Mouse (Mus musculus) layer of hippocampus, adult 11-12 months (tissue): ENCODE measurements at regions not wholly inside any gene's neighbourhood (a gene's known extent, or its start where the extent isn't known, plus 50 kb on each side); places are given as distances from the start of the nearest gene placed in this dataset.
"Not testable (repeated sequence)": the region's sequence is repeated elsewhere in the genome, so short reads cannot be mapped to it uniquely, and the experiment has no call there.

Source experiments
- DNase-seq: peaks from one replicate; pipeline ENCODE4 v3.0.0; 2022; ENCODE audit warnings: low spot score

GRCm38 (mm10) chr8:24386462-24386861 lies 339.2 kb downstream of the Adam3 start:
- DNase-seq = peak; percentile 77

GRCm38 (mm10) chr8:24383963-24384435 lies 341.7 kb downstream of the Adam3 start:
- DNase-seq = no peak

- DNase-seq = no peak
Measured at GRCm38 (mm10) chr8:24383130-24383962, 342.3 kb downstream of the Adam3 start.

- DNase-seq = no peak
Measured at GRCm38 (mm10) chr8:24381666-24382253, 343.9 kb downstream of the Adam3 start.

GRCm38 (mm10) chr8:24378070-24378469 lies 347.6 kb downstream of the Adam3 start:
- DNase-seq = no peak

GRCm38 (mm10) chr8:24376846-24377245 lies 348.8 kb downstream of the Adam3 start:
- not testable (repeated sequence) for DNase-seq

- DNase-seq = no peak
Measured at GRCm38 (mm10) chr8:24374503-24374902, 351.1 kb downstream of the Adam3 start.

GRCm38 (mm10) chr8:24372068-24372467 lies 353.6 kb downstream of the Adam3 start:
- DNase-seq = no peak

- DNase-seq = no peak
Measured at GRCm38 (mm10) chr8:24366000-24366399, 359.7 kb downstream of the Adam3 start.

- DNase-seq = no peak
Measured at GRCm38 (mm10) chr8:24364685-24365084, 361.0 kb downstream of the Adam3 start.

- DNase-seq = no peak
Measured at GRCm38 (mm10) chr8:24359022-24359600, 366.5 kb downstream of the Adam3 start.

- no peak for DNase-seq
Measured at GRCm38 (mm10) chr8:24355146-24355545, 370.5 kb downstream of the Adam3 start.

GRCm38 (mm10) chr8:24353842-24354241 lies 371.8 kb downstream of the Adam3 start:
- DNase-seq = no peak

GRCm38 (mm10) chr8:24352322-24352721 lies 373.3 kb downstream of the Adam3 start:
- no peak for DNase-seq

- no peak for DNase-seq
Measured at GRCm38 (mm10) chr8:24351760-24352159, 373.9 kb downstream of the Adam3 start.

- no peak for DNase-seq
Measured at GRCm38 (mm10) chr8:24346390-24347113, 379.1 kb downstream of the Adam3 start.

GRCm38 (mm10) chr8:24338694-24339093 lies 387.0 kb downstream of the Adam3 start:
- DNase-seq = no peak

GRCm38 (mm10) chr8:24337635-24338034 lies 388.0 kb downstream of the Adam3 start:
- DNase-seq = peak; percentile 26

- DNase-seq = no peak
Measured at GRCm38 (mm10) chr8:24335709-24336108, 389.9 kb downstream of the Adam3 start.

GRCm38 (mm10) chr8:24333705-24334104 lies 391.9 kb downstream of the Adam3 start:
- no peak for DNase-seq

GRCm38 (mm10) chr8:24310893-24311292 lies 414.8 kb downstream of the Adam3 start:
- DNase-seq = no peak

- no peak for DNase-seq
Measured at GRCm38 (mm10) chr8:24294565-24294964, 431.1 kb downstream of the Adam3 start.
